In genomic region chr4:39310131-39310530, GRCm38 (mm10) we compare ENCODE assay signal across 22 mouse cellular contexts.
DNase-seq lines count a peak whose midpoint lies in the region; ATAC-seq and TF ChIP-seq lines count a peak whose summit lies in the region.
"Had no signal": no experiment of that assay in that cellular context is flagged by ENCODE, and none has a peak within 500 bp of the region (broad histone marks: within the 10 kb centered on the region; RNA-seq: fewer than 3 reads in every experiment).

No protein-coding gene starts in this region.

- peak; percentile 3 for DNase-seq in retina, embryonic 14.5 days (ENCODE audit: low spot score)
- no peak for DNase-seq in retina, postnatal 1 day
- DNase-seq in R1 (ENCODE audit: low read depth, low spot score) = peak; percentile 34
- DNase-seq in stomach, postnatal 0 days (ENCODE audit: low spot score) = no peak
- DNase-seq in left cerebral cortex, adult 8-10 months (ENCODE audit: low spot score in 2 of 2) = no peak
- DNase-seq: adrenal gland, postnatal 10 days; cerebellum, adult 11 months; cerebellum, postnatal 36 days; forebrain, postnatal 0 days; heart, postnatal 14 days; kidney, postnatal 10 days; lung, postnatal 4 days; thymus, postnatal 36 days had no signal

- no peak overlapping the region for H3K4me3 ChIP-seq in intestine, postnatal 0 days (ENCODE audit: low read depth, low read length)
- no peak overlapping the region for H3K4me3 ChIP-seq in intestine, embryonic 15.5 days (replicated peaks)
- no peak overlapping the region for H3K4me3 ChIP-seq in stomach, postnatal 0 days (ENCODE audit: low read depth, low read length)
- no peak overlapping the region for H3K4me3 ChIP-seq in hindbrain, embryonic 13.5 days
- H3K4me3 ChIP-seq: embryonic facial prominence, embryonic 12.5 days; lung, embryonic 15.5 days; neural tube, embryonic 12.5 days had no signal

- 39% methylated on average over 2 of the region's 2 CpGs for WGBS in intestine, postnatal 0 days
- 43% methylated on average over 2 of the region's 2 CpGs for WGBS in intestine, embryonic 15.5 days
- WGBS in stomach, postnatal 0 days = 40% methylated on average over 2 of the region's 2 CpGs
- WGBS in hindbrain, embryonic 13.5 days = 55% methylated on average over 2 of the region's 2 CpGs

- peak; percentile 42 for TF ChIP-seq CTCF in intestine, postnatal 0 days (IDR thresholded peaks at IDR 0.05; ENCODE audit: low read depth)
- TF ChIP-seq CTCF in stomach, postnatal 0 days (IDR thresholded peaks at IDR 0.05; ENCODE audit: low read depth) = peak; percentile 42

- no peaks in the 10 kb centered on the region for H3K36me3 ChIP-seq in intestine, postnatal 0 days (ENCODE audit: control insufficient read depth, insufficient read depth)
- H3K36me3 ChIP-seq in intestine, embryonic 15.5 days = no peaks in the 10 kb centered on the region
- no peaks in the 10 kb centered on the region for H3K36me3 ChIP-seq in stomach, postnatal 0 days (ENCODE audit: control insufficient read depth, insufficient read depth, low read length)
- H3K36me3 ChIP-seq in hindbrain, embryonic 13.5 days = no peaks in the 10 kb centered on the region
- H3K36me3 ChIP-seq: embryonic facial prominence, embryonic 12.5 days; lung, embryonic 15.5 days; neural tube, embryonic 12.5 days had no signal

- no peaks in the 10 kb centered on the region for H3K9me3 ChIP-seq in intestine, postnatal 0 days (ENCODE audit: control insufficient read depth)
- H3K9me3 ChIP-seq in intestine, embryonic 15.5 days = no peaks in the 10 kb centered on the region
- no peaks in the 10 kb centered on the region for H3K9me3 ChIP-seq in stomach, postnatal 0 days (ENCODE audit: control insufficient read depth, low read length)
- H3K9me3 ChIP-seq in hindbrain, embryonic 13.5 days = no peaks in the 10 kb centered on the region
- H3K9me3 ChIP-seq: embryonic facial prominence, embryonic 12.5 days; lung, embryonic 15.5 days; neural tube, embryonic 12.5 days had no signal

- no peak for ATAC-seq in intestine, postnatal 0 days
- no peak for ATAC-seq in intestine, embryonic 15.5 days
- ATAC-seq in stomach, postnatal 0 days (ENCODE audit: low FRiP score, low TSS enrichment) = no peak
- ATAC-seq in hindbrain, embryonic 13.5 days (ENCODE audit: low FRiP score) = no peak
- ATAC-seq: forebrain, postnatal 0 days had no signal

- H3K4me2 ChIP-seq in intestine, postnatal 0 days (replicated peaks; ENCODE audit: low read depth) = no peak overlapping the region
- H3K4me2 ChIP-seq in intestine, embryonic 15.5 days (replicated peaks) = no peak overlapping the region
- H3K4me2 ChIP-seq in stomach, postnatal 0 days (replicated peaks; ENCODE audit: low read depth) = no peak overlapping the region
- H3K4me2 ChIP-seq in hindbrain, embryonic 13.5 days = no peak overlapping the region
- H3K4me2 ChIP-seq: embryonic facial prominence, embryonic 12.5 days; heart, embryonic 11.5 days; hindbrain, embryonic 14.5 days; liver, embryonic 11.5 days; lung, embryonic 15.5 days; neural tube, embryonic 12.5 days had no signal

- TF ChIP-seq EP300 in stomach, postnatal 0 days (optimal IDR thresholded peaks at IDR 0.05) = no peak

- no peaks in the 10 kb centered on the region for H3K27me3 ChIP-seq in intestine, postnatal 0 days (replicated peaks; ENCODE audit: control insufficient read depth, insufficient read depth, low read length)
- no peaks in the 10 kb centered on the region for H3K27me3 ChIP-seq in intestine, embryonic 15.5 days (replicated peaks)
- H3K27me3 ChIP-seq in stomach, postnatal 0 days (ENCODE audit: control insufficient read depth, insufficient read depth, low read length) = no peaks in the 10 kb centered on the region
- no peaks in the 10 kb centered on the region for H3K27me3 ChIP-seq in hindbrain, embryonic 13.5 days
- H3K27me3 ChIP-seq: embryonic facial prominence, embryonic 12.5 days; lung, embryonic 15.5 days; neural tube, embryonic 12.5 days had no signal

- no peaks in the 10 kb centered on the region for H3K4me1 ChIP-seq in intestine, postnatal 0 days (replicated peaks; ENCODE audit: control insufficient read depth, insufficient read depth, low read length)
- no peaks in the 10 kb centered on the region for H3K4me1 ChIP-seq in intestine, embryonic 15.5 days (replicated peaks)
- H3K4me1 ChIP-seq in stomach, postnatal 0 days (replicated peaks; ENCODE audit: control insufficient read depth, insufficient read depth) = no peaks in the 10 kb centered on the region
- no peaks in the 10 kb centered on the region for H3K4me1 ChIP-seq in hindbrain, embryonic 13.5 days (replicated peaks)
- H3K4me1 ChIP-seq: embryonic facial prominence, embryonic 12.5 days; lung, embryonic 15.5 days; neural tube, embryonic 12.5 days had no signal

- no peak overlapping the region for H3K27ac ChIP-seq in intestine, postnatal 0 days (ENCODE audit: low read depth, low read length)
- H3K27ac ChIP-seq in intestine, embryonic 15.5 days = no peak overlapping the region
- H3K27ac ChIP-seq in stomach, postnatal 0 days (replicated peaks) = no peak overlapping the region
- no peak overlapping the region for H3K27ac ChIP-seq in hindbrain, embryonic 13.5 days
- H3K27ac ChIP-seq: embryonic facial prominence, embryonic 12.5 days; hindbrain, embryonic 14.5 days; lung, embryonic 15.5 days; neural tube, embryonic 12.5 days had no signal

- no peak overlapping the region for H3K9ac ChIP-seq in intestine, postnatal 0 days (ENCODE audit: low read depth, low read length)
- no peak overlapping the region for H3K9ac ChIP-seq in intestine, embryonic 15.5 days
- no peak overlapping the region for H3K9ac ChIP-seq in stomach, postnatal 0 days (ENCODE audit: low read length)
- H3K9ac ChIP-seq in hindbrain, embryonic 13.5 days = no peak overlapping the region
- H3K9ac ChIP-seq: embryonic facial prominence, embryonic 12.5 days; forebrain, postnatal 0 days; hindbrain, embryonic 14.5 days; lung, embryonic 15.5 days; neural tube, embryonic 12.5 days had no signal

Comparison
In these comparisons a context has a peak if more than half of its experiments do, and no peak if none do; other contexts are left out.
1. DNase-seq: peak in retina, embryonic 14.5 days (single experiment) and R1 (single experiment); none in retina, postnatal 1 day (single experiment), stomach, postnatal 0 days (single experiment) and left cerebral cortex, adult 8-10 months (0 of 2).